Mouse (Mus musculus): ENCODE measurements around the gene Cry2. TPM values are rescaled to one million over a fixed set of nuclear protein-coding genes. Genes with fewer than 3 reads are reported as not detected.

The Cry2 gene
- polyA plus RNA-seq, 1 experiment from 2014 or later, result 25.7 TPM

DNA sequence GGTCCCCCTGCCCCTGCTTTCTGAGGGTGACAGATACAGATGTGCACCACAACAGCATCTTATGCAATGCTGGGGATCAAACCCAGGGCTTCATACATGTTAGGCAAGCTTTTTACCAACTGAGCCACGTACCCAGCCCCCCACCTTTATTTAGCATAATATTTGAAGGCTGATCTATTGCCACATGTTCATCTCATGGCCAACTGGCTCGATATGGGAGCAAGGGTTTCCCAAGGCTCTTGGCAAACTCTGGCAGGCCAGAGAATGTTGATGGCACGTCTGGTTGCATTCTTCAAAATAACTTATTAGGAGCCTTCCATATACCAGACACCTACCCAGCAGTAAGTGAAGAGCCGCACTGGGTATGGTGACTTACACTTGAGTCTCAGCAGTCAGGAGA lies 9.5 kb upstream of the Cry2 start:
- 68% methylated on average over 4 of the region's 4 CpGs for WGBS

DNA sequence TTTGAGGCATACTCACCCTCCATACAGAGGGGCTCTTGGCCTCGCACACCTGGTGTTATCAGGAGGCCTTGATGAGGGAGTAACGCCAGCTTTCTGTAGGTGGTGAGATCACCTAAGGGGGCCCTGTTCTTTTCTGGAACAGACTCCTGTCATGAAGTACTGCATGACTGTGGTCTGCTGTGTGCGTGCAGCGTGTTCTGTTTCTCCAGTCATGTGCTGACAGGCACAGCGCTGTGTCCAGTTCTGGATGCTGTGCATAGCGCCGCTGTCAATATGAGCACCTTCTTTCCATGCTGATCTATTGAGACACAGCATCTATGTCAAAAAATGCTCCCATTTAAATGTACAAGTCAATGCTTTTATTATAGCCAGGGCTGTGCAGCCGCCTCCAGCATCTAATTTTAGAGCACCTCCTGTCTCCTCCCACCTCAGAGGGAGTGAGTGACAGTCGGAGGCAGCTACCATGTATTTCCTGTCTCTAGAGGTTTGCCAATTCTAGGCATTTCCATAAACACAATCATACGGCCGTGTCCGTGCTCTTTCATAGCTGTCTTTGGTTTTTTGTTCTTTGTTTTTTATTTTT lies 8.7 kb upstream of the Cry2 start:
- Histone ChIP-seq H3K4me2 (no peak overlapping the region), H3K4me3 (no peak overlapping the region), H3K27me3 (no peaks in the 10 kb centered on the region), H3K4me1 (peaks cover 9% of the 10 kb centered on the region), H3K36me3 (no peaks in the 10 kb centered on the region), H3K9me3 (no peaks in the 10 kb centered on the region), H3K9ac (no peak overlapping the region), H3K27ac (no peak overlapping the region)
- ATAC-seq (ENCODE audit: borderline replicate concordance, extremely low read depth, low FRiP score, low TSS enrichment), result no peak
- 61% methylated on average over 12 of the region's 12 CpGs for whole genome bisulfite sequencing

More for the DNA sequence above, 9.5 kb upstream of the Cry2 start:
- ATAC-seq (ENCODE audit: borderline replicate concordance, extremely low read depth, low FRiP score, low TSS enrichment), result no peak
- Histone ChIP-seq H3K27me3 (no peaks in the 10 kb centered on the region), H3K4me2 (no peak overlapping the region), H3K9ac (no peak overlapping the region), H3K27ac (no peak overlapping the region), H3K4me1 (peaks cover 5% of the 10 kb centered on the region; the same call in 1 of the 2 replicates), H3K4me3 (no peak overlapping the region), H3K36me3 (no peaks in the 10 kb centered on the region), H3K9me3 (no peaks in the 10 kb centered on the region)

- Histone ChIP-seq H3K4me2 (no peak overlapping the region), H3K4me3 (no peak overlapping the region), H3K4me1 (peaks cover 9% of the 10 kb centered on the region), H3K27ac (no peak overlapping the region), H3K9me3 (no peaks in the 10 kb centered on the region), H3K36me3 (no peaks in the 10 kb centered on the region), H3K9ac (no peak overlapping the region), H3K27me3 (no peaks in the 10 kb centered on the region)
- no peak for ATAC-seq (ENCODE audit: borderline replicate concordance, extremely low read depth, low FRiP score, low TSS enrichment)
- WGBS, result 55% methylated on average over 6 of the region's 6 CpGs
Measured at GRCm38 (mm10) chr2:92440432-92440831, 6.6 kb upstream of the Cry2 start.

- WGBS, result 48% methylated on average over 3 of the region's 3 CpGs
- no peak overlapping the region for H3K9ac ChIP-seq
- H3K27ac ChIP-seq, result no peak overlapping the region
- no peaks in the 10 kb centered on the region for H3K36me3 ChIP-seq
- peaks cover 14% of the 10 kb centered on the region for H3K4me1 ChIP-seq
- H3K4me2 ChIP-seq, result no peak overlapping the region
- ATAC-seq (ENCODE audit: borderline replicate concordance, extremely low read depth, low FRiP score, low TSS enrichment), result no peak
- H3K4me3 ChIP-seq, result no peak overlapping the region
- H3K27me3 ChIP-seq, result no peaks in the 10 kb centered on the region
- no peaks in the 10 kb centered on the region for H3K9me3 ChIP-seq
Measured at GRCm38 (mm10) chr2:92438567-92438966, 4.7 kb upstream of the Cry2 start.

DNA sequence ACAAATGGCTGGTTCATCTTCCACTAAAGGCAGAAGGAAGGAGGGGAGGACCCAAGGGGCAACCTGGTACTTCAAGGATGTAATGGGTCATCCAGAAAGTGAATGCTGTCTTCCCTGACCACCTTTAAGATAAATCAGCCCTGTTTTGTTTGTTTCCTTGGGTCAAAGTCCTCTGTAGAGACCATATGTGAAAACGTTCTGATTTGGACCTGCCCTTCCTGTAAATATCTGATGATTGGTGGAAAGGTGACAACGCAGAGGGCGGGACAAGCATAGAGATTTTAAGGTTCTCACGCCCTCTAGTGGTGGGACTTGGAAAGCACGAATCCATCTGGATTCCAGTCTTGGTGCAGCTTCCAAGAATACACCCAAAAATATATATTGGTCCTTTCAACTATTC lies 4.0 kb upstream of the Cry2 start:
- Histone ChIP-seq H3K4me2 (peak overlapping the region; percentile 39), H3K9me3 (no peaks in the 10 kb centered on the region), H3K9ac (no peak overlapping the region), H3K27ac (no peak overlapping the region), H3K4me1 (peaks cover 20% of the 10 kb centered on the region), H3K4me3 (no peak overlapping the region), H3K36me3 (no peaks in the 10 kb centered on the region), H3K27me3 (no peaks in the 10 kb centered on the region)
- ATAC-seq (ENCODE audit: borderline replicate concordance, extremely low read depth, low FRiP score, low TSS enrichment), result no peak
- WGBS, result 1% methylated on average over 5 of the region's 5 CpGs

DNA sequence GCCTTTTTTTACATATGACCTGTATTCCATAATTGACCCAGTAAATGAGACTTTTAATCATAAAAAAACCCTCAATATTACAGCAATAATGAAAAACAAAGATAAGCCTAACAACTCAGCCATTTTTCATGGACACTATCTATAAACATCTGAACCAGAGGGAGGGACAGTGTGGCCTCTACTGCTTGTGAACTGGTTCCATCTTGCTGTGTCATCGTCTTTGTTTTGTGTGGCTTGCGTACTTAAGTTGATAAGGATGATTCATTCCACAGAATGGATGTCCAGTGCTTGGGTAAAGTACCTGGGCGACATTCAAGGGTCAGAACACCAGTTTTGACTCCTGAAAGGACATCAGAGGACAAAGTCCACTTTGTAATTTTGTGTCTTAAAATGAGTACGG lies 3.5 kb upstream of the Cry2 start:
- no peak overlapping the region for H3K4me3 ChIP-seq
- H3K4me2 ChIP-seq, result no peak overlapping the region
- H3K27ac ChIP-seq, result no peak overlapping the region
- ATAC-seq (ENCODE audit: borderline replicate concordance, extremely low read depth, low FRiP score, low TSS enrichment), result no peak
- no peaks in the 10 kb centered on the region for H3K36me3 ChIP-seq
- no peaks in the 10 kb centered on the region for H3K27me3 ChIP-seq
- peaks cover 21% of the 10 kb centered on the region for H3K4me1 ChIP-seq
- H3K9ac ChIP-seq, result no peak overlapping the region
- WGBS, result 64% methylated on average over 4 of the region's 4 CpGs
- H3K9me3 ChIP-seq, result no peaks in the 10 kb centered on the region

GRCm38 (mm10) chr2:92435023-92435422 lies 1.2 kb upstream of the Cry2 start:
- Histone ChIP-seq H3K36me3 (no peaks in the 10 kb centered on the region), H3K27ac (no peak overlapping the region), H3K9me3 (no peaks in the 10 kb centered on the region), H3K4me3 (no peak overlapping the region), H3K27me3 (no peaks in the 10 kb centered on the region), H3K4me1 (peaks cover 42% of the 10 kb centered on the region), H3K9ac (no peak overlapping the region), H3K4me2 (peak overlapping the region; percentile 84; the same call in 1 of the 2 replicates)
- no peak for ATAC-seq (ENCODE audit: borderline replicate concordance, extremely low read depth, low FRiP score, low TSS enrichment)
- WGBS, result 54% methylated on average over 6 of the region's 6 CpGs

DNA sequence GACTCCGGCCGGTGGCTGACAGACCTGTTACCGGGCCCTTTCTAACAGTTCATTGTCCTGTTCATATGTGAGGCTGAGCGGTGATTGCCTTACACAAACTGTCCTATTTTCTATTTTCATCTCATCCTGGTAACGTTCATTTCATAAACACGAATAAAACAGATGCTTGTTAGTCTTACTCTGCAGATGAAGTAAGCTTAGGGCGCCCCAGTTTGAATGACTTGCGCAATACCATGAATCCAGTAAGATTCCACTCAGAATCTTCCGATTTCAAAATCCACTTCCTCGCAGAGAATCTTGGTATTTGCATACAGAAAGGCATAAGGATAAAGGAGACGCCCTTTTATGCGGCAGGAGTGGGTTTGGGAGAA lies 517 bp upstream of the Cry2 start:
- Histone ChIP-seq H3K9me3 (no peaks in the 10 kb centered on the region), H3K4me2 (peak overlapping the region; percentile 84), H3K36me3 (no peaks in the 10 kb centered on the region), H3K4me3 (peak overlapping the region; percentile 92), H3K4me1 (peaks cover 49% of the 10 kb centered on the region), H3K27me3 (no peaks in the 10 kb centered on the region), H3K9ac (peak overlapping the region; percentile 27), H3K27ac (peak overlapping the region; percentile 47; the same call in 1 of the 2 replicates)
- ATAC-seq (ENCODE audit: borderline replicate concordance, extremely low read depth, low FRiP score, low TSS enrichment), result no peak
- 4% methylated on average over 12 of the region's 12 CpGs for WGBS

DNA sequence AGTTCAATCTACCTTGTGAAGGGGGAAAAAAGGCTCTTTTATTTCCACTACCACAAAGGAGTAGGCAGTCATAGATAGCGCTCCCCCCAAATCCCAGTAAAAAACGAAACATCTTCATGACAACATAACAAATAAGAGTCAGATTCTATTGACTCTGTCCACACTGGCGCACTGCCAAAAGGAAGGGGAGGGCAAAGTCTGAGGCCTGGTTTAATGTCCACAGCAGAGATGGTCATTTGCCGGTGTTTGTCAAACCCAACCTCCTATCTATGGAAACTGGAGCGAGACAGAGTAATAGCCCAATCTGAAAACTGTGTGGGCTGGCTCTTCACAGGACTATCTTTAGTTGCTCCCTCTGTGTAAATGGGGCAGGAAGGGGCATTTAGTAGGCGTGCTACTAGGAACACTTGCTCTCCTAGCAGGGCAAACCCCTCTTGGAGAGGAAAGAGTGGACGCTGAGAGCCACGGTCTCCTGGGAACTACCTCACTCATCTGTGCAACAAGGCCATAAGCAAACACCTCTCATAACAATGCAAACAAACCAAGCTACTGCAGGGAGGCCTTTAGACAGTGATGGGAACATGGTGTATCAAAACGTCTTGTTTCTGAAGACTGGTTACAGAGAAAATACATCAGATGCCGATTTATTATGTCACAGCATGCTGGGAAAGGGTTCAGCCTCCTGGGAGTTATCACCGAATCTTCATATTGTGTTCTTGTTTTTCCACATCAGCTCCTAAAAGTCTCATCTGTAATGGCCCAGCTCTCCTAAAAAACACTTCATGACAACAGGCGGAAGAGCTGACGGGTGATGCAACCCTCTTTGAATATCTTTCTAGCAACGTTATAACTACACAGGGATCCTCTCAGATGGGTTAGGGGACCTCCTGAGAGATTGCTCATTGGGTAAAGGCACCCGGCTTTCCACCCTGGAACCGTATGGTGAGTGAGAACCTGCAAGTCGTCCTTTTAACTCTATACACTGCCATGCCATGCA lies 1.2 kb downstream of the Cry2 start:
- ATAC-seq (ENCODE audit: borderline replicate concordance, extremely low read depth, low FRiP score, low TSS enrichment), result no peak
- 18% methylated on average over 17 of the region's 17 CpGs for WGBS
- H3K4me2 ChIP-seq, result peak overlapping the region; percentile 84
- H3K4me3 ChIP-seq, result peak overlapping the region; percentile 92
- H3K9me3 ChIP-seq, result no peaks in the 10 kb centered on the region
- peak overlapping the region; percentile 82 for H3K9ac ChIP-seq
- H3K36me3 ChIP-seq, result no peaks in the 10 kb centered on the region
- peak overlapping the region; percentile 66 for H3K27ac ChIP-seq
- H3K4me1 ChIP-seq, result peaks cover 63% of the 10 kb centered on the region
- no peaks in the 10 kb centered on the region for H3K27me3 ChIP-seq

- Histone ChIP-seq H3K27ac (peak overlapping the region; percentile 66), H3K4me2 (peak overlapping the region; percentile 84), H3K27me3 (no peaks in the 10 kb centered on the region), H3K4me1 (peaks cover 69% of the 10 kb centered on the region), H3K9me3 (no peaks in the 10 kb centered on the region), H3K9ac (peak overlapping the region; percentile 37), H3K36me3 (no peaks in the 10 kb centered on the region), H3K4me3 (peak overlapping the region; percentile 92)
- no peak for ATAC-seq (ENCODE audit: borderline replicate concordance, extremely low read depth, low FRiP score, low TSS enrichment)
- 23% methylated on average over 11 of the region's 11 CpGs for WGBS
Measured at GRCm38 (mm10) chr2:92431611-92432179, 2.1 kb downstream of the Cry2 start.

- Histone ChIP-seq H3K9me3 (no peaks in the 10 kb centered on the region), H3K27ac (peak overlapping the region; percentile 66), H3K4me2 (peak overlapping the region; percentile 84), H3K4me1 (peaks cover 76% of the 10 kb centered on the region), H3K4me3 (peak overlapping the region; percentile 92), H3K9ac (peak overlapping the region; percentile 37), H3K36me3 (no peaks in the 10 kb centered on the region), H3K27me3 (no peaks in the 10 kb centered on the region)
- 46% methylated on average over 21 of the region's 21 CpGs for WGBS
- peak; percentile 20; the same call in 1 of the 2 replicates for ATAC-seq (ENCODE audit: borderline replicate concordance, extremely low read depth, low FRiP score, low TSS enrichment)
Measured at GRCm38 (mm10) chr2:92430723-92431541, 2.9 kb downstream of the Cry2 start.
